Mouse (Mus musculus) neural tube, embryonic 14.5 days (tissue): ENCODE data around the gene 1700013F07Rik. TPM values are rescaled to one million over a fixed set of nuclear protein-coding genes. Genes with fewer than 3 reads are reported as not detected.
"Not testable (repeated sequence)": the region's sequence is repeated elsewhere in the genome, so short reads cannot be mapped to it uniquely, and the experiment has no call there.

Experiments
- ATAC-seq: fragments of 200-750 bp; cut with Nextera tagmentation; 2 replicates; pipeline ENCODE4 v1.8.0; 2017; ENCODE audit warnings: low read depth, mild to moderate bottlenecking, moderate TSS enrichment, moderate library complexity
- H3K27ac ChIP-seq: fragments of 300-500 bp; sonication (generic); 2 replicates; pipeline ENCODE4 v1.5.1; 2014; ENCODE audit warnings: low read depth, mild to moderate bottlenecking, control low read depth, low read length, moderate library complexity, mixed read lengths
- H3K27me3 ChIP-seq: fragments of 300-500 bp; sonication (generic); 2 replicates; pipeline ENCODE4 v1.6.1; 2014; ENCODE audit warnings: low read length; ENCODE audit not compliant: control insufficient read depth, insufficient read depth
- H3K36me3 ChIP-seq: fragments of 300-500 bp; sonication (generic); 2 replicates; pipeline ENCODE4 v1.6.1; 2014; ENCODE audit warnings: low read length, mixed read lengths; ENCODE audit not compliant: control insufficient read depth, insufficient read depth
- H3K4me1 ChIP-seq: fragments of 300-500 bp; sonication (generic); 2 replicates; pipeline ENCODE4 v1.6.1; 2014; ENCODE audit warnings: low read length; ENCODE audit not compliant: control insufficient read depth, insufficient read depth
- H3K4me2 ChIP-seq: fragments of 300-500 bp; sonication (generic); 2 replicates; pipeline ENCODE4 v1.6.1; 2014; ENCODE audit warnings: mild to moderate bottlenecking, low read depth, low read length, control low read depth
- H3K4me3 ChIP-seq: fragments of 300-500 bp; sonication (generic); 2 replicates; pipeline ENCODE4 v1.5.1; 2014; ENCODE audit warnings: low read depth, low read length, control low read depth, mixed read lengths
- H3K9ac ChIP-seq: fragments of 300-500 bp; sonication (generic); replicated peaks from 2 replicates; pipeline ENCODE4 v1.6.1; 2014; ENCODE audit warnings: low read depth, mild to moderate bottlenecking, control low read depth, low read length, mixed read lengths
- H3K9me3 ChIP-seq: fragments of 300-500 bp; sonication (generic); 2 replicates; pipeline ENCODE4 v1.6.1; 2016; ENCODE audit warnings: low read length; ENCODE audit not compliant: control insufficient read depth
- WGBS: fragments of 180-500 bp; shearing (Covaris S2); extraction: QIAGEN DNeasy Blood & Tissue Kit; methylation state at CpG from one replicate; pipeline ENCODE4 v1.1.7; 2014; 5-methylcytosine and 5-hydroxymethylcytosine counted together
- polyA plus RNA-seq: library from polyadenylated mRNA; unstranded; fragments of >200 nt; fragmentation: Nextera tagmentation; extraction: Ambion mirVana; gene quantifications from 2 replicates; pipeline ENCODE4 v1.2.1, GENCODE M21; 2014

Gene 1700013F07Rik
- polyA plus RNA-seq, 1 experiment from 2014 or later = 1.8 TPM

- WGBS = 14% methylated on average over 15 of the region's 15 CpGs
- no peaks in the 10 kb centered on the region for H3K9me3 ChIP-seq
- peak overlapping the region; percentile 37 for H3K9ac ChIP-seq
- H3K27ac ChIP-seq = peak overlapping the region; percentile 90
- peak; percentile 73 for ATAC-seq
- H3K36me3 ChIP-seq = peaks cover 6% of the 10 kb centered on the region; the same call in 1 of the 2 replicates
- H3K4me3 ChIP-seq = peak overlapping the region; percentile 80
- peaks cover 10% of the 10 kb centered on the region; the same call in 1 of the 2 replicates for H3K4me1 ChIP-seq
- peak overlapping the region; percentile 79 for H3K4me2 ChIP-seq
- no peaks in the 10 kb centered on the region for H3K27me3 ChIP-seq
These were observed 28.9 kb downstream of the 1700013F07Rik start for GRCm38 (mm10) chr3:108562777-108563271.

GRCm38 (mm10) chr3:108563309-108563708 lies 29.4 kb downstream of the 1700013F07Rik start:
- Histone ChIP-seq H3K4me1 (peaks cover 10% of the 10 kb centered on the region; the same call in 1 of the 2 replicates), H3K4me3 (peak overlapping the region; percentile 80), H3K9ac (peak overlapping the region; percentile 37), H3K9me3 (no peaks in the 10 kb centered on the region), H3K4me2 (peak overlapping the region; percentile 79), H3K27ac (peak overlapping the region; percentile 90), H3K27me3 (no peaks in the 10 kb centered on the region), H3K36me3 (0 out of 2 replicates have a peak, but pooled peaks cover under 1% of the 10 kb centered on the region)
- ATAC-seq = peak; percentile 17; the same call in 1 of the 2 replicates
- WGBS = 6% methylated on average over 4 of the region's 4 CpGs

GRCm38 (mm10) chr3:108567990-108568877 lies 34.3 kb downstream of the 1700013F07Rik start:
- H3K4me1 ChIP-seq = peaks cover 10% of the 10 kb centered on the region
- H3K9me3 ChIP-seq = no peaks in the 10 kb centered on the region
- no peaks in the 10 kb centered on the region for H3K36me3 ChIP-seq
- 0 out of 2 replicates have a peak overlapping the region, but pooled peaks have one; percentile 35 for H3K27ac ChIP-seq
- ATAC-seq = no peak
- no peak overlapping the region for H3K9ac ChIP-seq
- no peak overlapping the region for H3K4me2 ChIP-seq
- no peaks in the 10 kb centered on the region for H3K27me3 ChIP-seq
- WGBS = 12% methylated on average over 15 of the region's 15 CpGs
- H3K4me3 ChIP-seq = no peak overlapping the region

GRCm38 (mm10) chr3:108569636-108570035 lies 35.7 kb downstream of the 1700013F07Rik start:
- H3K4me3 ChIP-seq, H3K9ac ChIP-seq, H3K9me3 ChIP-seq, ATAC-seq, H3K4me2 ChIP-seq, H3K36me3 ChIP-seq, H3K27ac ChIP-seq, H3K27me3 ChIP-seq: not testable (repeated sequence)
- H3K4me1 ChIP-seq = peaks cover 16% of the 10 kb centered on the region
- 71% methylated on average over 2 of the region's 3 CpGs for WGBS

GRCm38 (mm10) chr3:108570813-108571212 lies 36.9 kb downstream of the 1700013F07Rik start:
- 0 out of 2 replicates have a peak overlapping the region, but pooled peaks have one; percentile 58 for H3K4me3 ChIP-seq
- H3K36me3 ChIP-seq = no peaks in the 10 kb centered on the region
- H3K9ac ChIP-seq = no peak overlapping the region
- no peaks in the 10 kb centered on the region for H3K9me3 ChIP-seq
- WGBS = 88% methylated on average over 14 of the region's 14 CpGs
- peaks cover 16% of the 10 kb centered on the region for H3K4me1 ChIP-seq
- no peak for ATAC-seq
- no peaks in the 10 kb centered on the region for H3K27me3 ChIP-seq
- peak overlapping the region; percentile 67; the same call in 1 of the 2 replicates for H3K4me2 ChIP-seq
- peak overlapping the region; percentile 65; the same call in 1 of the 2 replicates for H3K27ac ChIP-seq

- Histone ChIP-seq H3K9me3 (no peaks in the 10 kb centered on the region), H3K4me2 (peak within 1 kb of the TSS; percentile 67), H3K27me3 (no peaks in the 10 kb centered on the region), H3K9ac (peak within 1 kb of the TSS; percentile 72), H3K36me3 (no peaks in the 10 kb centered on the region), H3K4me1 (peaks cover 16% of the 10 kb centered on the region), H3K27ac (peak within 1 kb of the TSS; percentile 66), H3K4me3 (peak within 1 kb of the TSS; percentile 58)
- WGBS = under 1% methylated on average over 42 of the region's 42 CpGs
- peak; percentile 98 for ATAC-seq
These were observed 37.7 kb downstream of the 1700013F07Rik start, which contains the start of gene Taf13 for GRCm38 (mm10) chr3:108571443-108572294. Taf13 (plus strand) TSS chr3:108571698.

- H3K4me3 ChIP-seq = peak overlapping the region; percentile 58
- H3K4me1 ChIP-seq = peaks cover 16% of the 10 kb centered on the region
- 36% methylated on average over 18 of the region's 18 CpGs for WGBS
- no peaks in the 10 kb centered on the region for H3K9me3 ChIP-seq
- peak overlapping the region; percentile 72 for H3K9ac ChIP-seq
- no peaks in the 10 kb centered on the region for H3K36me3 ChIP-seq
- no peak overlapping the region for H3K27ac ChIP-seq
- H3K27me3 ChIP-seq = no peaks in the 10 kb centered on the region
- ATAC-seq = no peak
- H3K4me2 ChIP-seq = peak overlapping the region; percentile 67
These were observed 38.5 kb downstream of the 1700013F07Rik start for GRCm38 (mm10) chr3:108572309-108573010.

- Histone ChIP-seq H3K27me3 (no peaks in the 10 kb centered on the region), H3K9ac (no peak overlapping the region), H3K36me3 (no peaks in the 10 kb centered on the region), H3K4me2 (no peak overlapping the region), H3K4me3 (no peak overlapping the region), H3K27ac (no peak overlapping the region), H3K9me3 (no peaks in the 10 kb centered on the region), H3K4me1 (peaks cover 16% of the 10 kb centered on the region)
- no peak for ATAC-seq
- 92% methylated on average over 5 of the region's 5 CpGs for WGBS
These were observed 40.1 kb downstream of the 1700013F07Rik start for GRCm38 (mm10) chr3:108574018-108574417.
